Mouse (Mus musculus) CD4-positive, CD25-positive, alpha-beta regulatory T cell, adult 4 months (primary cell): ENCODE results near the gene Olfr1428. TPM values are rescaled to one million over a fixed set of nuclear protein-coding genes. Genes with fewer than 3 reads are reported as not detected.
"Not testable (repeated sequence)": the region's sequence is repeated elsewhere in the genome, so short reads cannot be mapped to it uniquely, and the experiment has no call there.

ENCODE experiments used
- ATAC-seq: one replicate; pipeline ENCODE4 v1.8.0; 2017
- polyA plus RNA-seq, 2 experiments: library from polyadenylated mRNA; unstranded; fragments of 100-300 nt; shearing (Covaris generic); gene quantifications; one replicate each; pipeline ENCODE4 v1.2.1; 2017

Olfr1428 gene
- not detected for polyA plus RNA-seq

- ATAC-seq, result no peak
These were observed at the start of gene Olfr1428 for GRCm38 (mm10) chr19:12115797-12116196. Gene Olfr1428, minus strand, starts transcription at chr19:12115897.

GRCm38 (mm10) chr19:12145452-12145851, 29.8 kb upstream of the Olfr1428 start:
- no peak for ATAC-seq

GRCm38 (mm10) chr19:12143356-12143755, 27.7 kb upstream of the Olfr1428 start:
- ATAC-seq, result no peak

- ATAC-seq, result no peak
These were observed 18.6 kb upstream of the Olfr1428 start for GRCm38 (mm10) chr19:12134289-12134688.

- no peak for ATAC-seq
These were observed 7.4 kb upstream of the Olfr1428 start, which contains the start of gene Olfr76 for GRCm38 (mm10) chr19:12123103-12123502. Gene Olfr76, minus strand, starts transcription at chr19:12123203.

GRCm38 (mm10) chr19:12116464-12116863, 767 bp upstream of the Olfr1428 start:
- ATAC-seq, result no peak

- no peak for ATAC-seq
These were observed 1.9 kb downstream of the Olfr1428 start for GRCm38 (mm10) chr19:12113807-12114206.

GRCm38 (mm10) chr19:12104541-12104940, 11.2 kb downstream of the Olfr1428 start:
- no peak for ATAC-seq

- no peak for ATAC-seq
These were observed 12.5 kb downstream of the Olfr1428 start, which contains the start of gene Olfr1427 for GRCm38 (mm10) chr19:12103234-12103633. Gene Olfr1427, minus strand, starts transcription at chr19:12103334.

- ATAC-seq, result no peak
These were observed 23.8 kb downstream of the Olfr1428 start, which contains the start of gene Olfr1426 for GRCm38 (mm10) chr19:12091913-12092312. Gene Olfr1426, minus strand, starts transcription at chr19:12092013.

GRCm38 (mm10) chr19:12077631-12078030, 38.1 kb downstream of the Olfr1428 start, which contains the start of gene Olfr1425:
Gene Olfr1425, minus strand, starts transcription at chr19:12077731.
- ATAC-seq, result not testable (repeated sequence)

GRCm38 (mm10) chr19:12069546-12069945, 46.2 kb downstream of the Olfr1428 start:
- ATAC-seq, result not testable (repeated sequence)

GRCm38 (mm10) chr19:12067806-12068205, 47.9 kb downstream of the Olfr1428 start:
- ATAC-seq, result not testable (repeated sequence)

- ATAC-seq, result not testable (repeated sequence)
These were observed 53.1 kb downstream of the Olfr1428 start, which contains the start of gene Olfr1424 for GRCm38 (mm10) chr19:12062582-12062981. Gene Olfr1424, minus strand, starts transcription at chr19:12062682.

Other genes starting within 250 kb of the Olfr1428 start
- not detected for gene Olfr1419, start 240.8 kb downstream of the Olfr1428 start, polyA plus RNA-seq
- gene Olfr1420, start 229.3 kb downstream of the Olfr1428 start, polyA plus RNA-seq, result under 1 TPM in 1 of 2 experiments, not detected in 1; 0.42 TPM
- gene Patl1, start 203.5 kb downstream of the Olfr1428 start, polyA plus RNA-seq, result 10 to 100 TPM; 17.6 to 18.1 TPM
- 1 to 10 TPM; 5.5 to 8.0 TPM for gene Osbp, start 150.0 kb downstream of the Olfr1428 start, polyA plus RNA-seq
- gene Olfr1423, start 74.6 kb downstream of the Olfr1428 start, polyA plus RNA-seq, result under 1 TPM in 1 of 2 experiments, not detected in 1; 0.05 TPM
- not detected for gene Olfr1424, start 53.2 kb downstream of the Olfr1428 start, polyA plus RNA-seq
- gene Olfr1425, start 38.2 kb downstream of the Olfr1428 start, polyA plus RNA-seq, result not detected
- not detected for gene Olfr1426, start 23.9 kb downstream of the Olfr1428 start, polyA plus RNA-seq
- not detected for gene Olfr1427, start 12.6 kb downstream of the Olfr1428 start, polyA plus RNA-seq
- gene Olfr76, start 7.3 kb upstream of the Olfr1428 start, polyA plus RNA-seq, result not detected
- under 1 TPM in 1 of 2 experiments, not detected in 1; 0.15 TPM for gene Olfr1555-ps1, start 54.2 kb upstream of the Olfr1428 start, polyA plus RNA-seq
- gene Olfr1431, start 84.7 kb upstream of the Olfr1428 start, polyA plus RNA-seq, result not detected
- gene Olfr1432, start 116.7 kb upstream of the Olfr1428 start, polyA plus RNA-seq, result under 1 TPM in 1 of 2 experiments, not detected in 1; 0.20 TPM
- gene Olfr262, start 125.8 kb upstream of the Olfr1428 start, polyA plus RNA-seq, result not detected
- not detected for gene Olfr235, start 145.1 kb upstream of the Olfr1428 start, polyA plus RNA-seq
- not detected for gene Olfr1434, start 164.0 kb upstream of the Olfr1428 start, polyA plus RNA-seq
- gene Olfr1436, start 183.2 kb upstream of the Olfr1428 start, polyA plus RNA-seq, result not detected
- not detected for gene Olfr1437, start 209.2 kb upstream of the Olfr1428 start, polyA plus RNA-seq
- not detected for gene Olfr1438-ps1, start 220.0 kb upstream of the Olfr1428 start, polyA plus RNA-seq